Mouse (Mus musculus) kidney, adult 2 months (tissue): ENCODE results near the gene Tas2r126.
"Not testable (repeated sequence)": the region's sequence is repeated elsewhere in the genome, so short reads cannot be mapped to it uniquely, and the experiment has no call there.

Source experiments
- CTCF ChIP-seq: fragments of 200-500 bp; conservative IDR thresholded peaks from 2 replicates; pipeline ENCODE4 v1.5.1; 2011; ENCODE audit warnings: low read depth, mild to moderate bottlenecking, control low read depth, low read length, moderate library complexity, mixed read lengths; ENCODE audit not compliant: insufficient read depth, insufficient read length
- POLR2A ChIP-seq: fragments of 200-500 bp; IDR thresholded peaks from one replicate; pipeline ENCODE4 v1.6.1; 2011; ENCODE audit warnings: low read depth, low read length, control low read depth

- TF ChIP-seq CTCF, POLR2A: not testable (repeated sequence)
Observed at GRCm38 (mm10) chr6:42471298-42471697, 37.0 kb downstream of the Tas2r126 start.
